Mouse (Mus musculus): ENCODE results near the gene Dgki.

Dgki gene

DNA sequence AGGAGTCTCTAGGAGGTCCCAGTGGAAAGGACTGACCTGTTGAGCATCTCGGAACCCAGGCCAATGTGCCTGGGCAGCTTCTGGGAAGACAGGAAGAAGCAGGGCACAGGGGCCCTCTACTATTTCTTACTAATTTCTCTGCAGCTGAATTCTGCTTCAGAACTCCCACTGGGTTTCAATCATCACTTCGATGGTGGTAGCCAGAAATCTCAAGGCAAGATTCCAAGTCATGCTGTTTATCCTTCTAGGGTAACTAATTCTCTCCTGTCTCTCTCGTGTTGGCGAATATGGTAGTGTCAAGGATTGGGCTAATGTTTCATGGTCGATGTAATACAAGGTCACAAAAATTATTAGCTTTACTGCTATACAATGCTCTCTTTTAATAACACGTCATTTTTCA lies 455.7 kb downstream of the Dgki start:
- peak; percentile 58 for DNase-seq (ENCODE audit: low spot score)

DNA sequence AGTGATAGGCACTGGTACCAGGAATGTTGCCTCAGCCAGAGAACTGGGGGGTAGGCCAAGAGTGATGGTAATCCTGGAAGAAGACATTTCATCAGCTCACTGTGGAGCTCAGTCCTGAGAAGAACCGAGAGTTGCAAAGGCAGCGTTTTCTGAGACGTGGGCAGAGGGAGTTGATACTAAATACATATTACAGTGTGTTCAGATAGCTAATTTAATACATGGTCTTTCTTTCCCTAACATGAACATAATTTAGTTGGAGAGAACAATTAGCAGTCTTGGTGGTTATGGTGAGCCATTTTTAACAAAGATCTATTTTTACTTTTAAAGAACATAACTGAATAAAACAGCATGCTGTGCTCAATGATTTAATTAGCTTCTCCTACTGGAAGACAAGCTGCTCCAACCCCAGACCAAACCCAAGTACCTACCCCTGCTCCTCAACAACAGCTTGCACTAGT lies 456.9 kb downstream of the Dgki start:
- DNase-seq (ENCODE audit: low spot score): peak; percentile 51

DNA sequence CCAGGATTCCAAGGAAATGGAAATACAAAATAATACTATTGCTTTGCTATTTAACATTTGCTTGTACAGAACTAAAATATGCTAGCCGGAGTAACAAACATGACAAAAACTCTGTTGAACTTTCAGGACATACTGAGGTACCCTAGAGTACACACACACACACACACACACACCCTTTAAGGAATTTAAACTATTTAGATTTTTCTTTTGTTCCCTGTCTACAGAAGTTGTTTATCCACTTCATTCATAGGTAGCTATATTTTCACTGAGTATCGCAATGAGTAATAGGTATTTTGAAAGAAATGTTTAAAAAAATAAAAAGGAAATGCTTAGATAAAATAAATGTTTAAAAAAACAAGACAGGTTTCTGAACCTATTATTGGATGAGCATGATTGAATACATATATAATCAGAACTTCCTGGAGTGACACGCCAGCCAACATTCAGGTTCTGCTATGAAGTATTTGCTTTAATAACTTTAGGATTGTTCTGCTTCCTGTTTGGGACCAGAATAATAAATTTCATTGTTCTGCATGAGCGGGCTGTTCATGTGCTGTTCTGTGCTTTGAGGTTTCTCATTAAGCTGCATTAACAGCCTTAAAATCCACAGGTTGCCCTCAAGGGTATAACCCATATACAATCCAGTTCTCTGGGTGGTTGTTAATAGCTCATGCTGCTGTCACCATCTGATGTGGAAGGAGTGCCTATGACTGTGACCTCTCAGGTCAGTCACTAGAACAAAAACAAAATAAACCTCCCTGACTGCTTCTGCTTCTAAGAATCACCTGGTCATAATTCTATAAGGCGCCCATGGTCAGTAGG lies 457.7 kb downstream of the Dgki start:
- no peak for DNase-seq (ENCODE audit: low spot score)

DNA sequence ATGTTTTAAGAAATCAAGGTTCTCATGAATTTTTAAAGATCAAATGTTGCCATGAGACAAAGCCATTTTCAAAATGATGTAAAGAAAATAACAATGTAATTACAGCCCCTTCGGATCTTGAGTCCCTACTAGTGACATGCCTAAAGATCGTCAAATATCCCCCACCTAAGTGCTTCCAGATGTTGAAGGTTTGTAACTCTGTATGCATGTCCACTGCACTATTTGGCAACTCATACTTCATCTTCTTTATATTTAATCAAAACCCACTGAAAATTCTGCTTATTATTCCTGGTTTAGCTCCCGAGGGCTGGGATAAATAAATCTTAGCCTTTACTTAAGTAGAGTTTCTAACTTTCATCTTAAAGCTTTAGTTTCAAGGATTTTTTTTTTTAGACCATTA lies 458.3 kb downstream of the Dgki start:
- DNase-seq (ENCODE audit: low spot score): no peak

DNA sequence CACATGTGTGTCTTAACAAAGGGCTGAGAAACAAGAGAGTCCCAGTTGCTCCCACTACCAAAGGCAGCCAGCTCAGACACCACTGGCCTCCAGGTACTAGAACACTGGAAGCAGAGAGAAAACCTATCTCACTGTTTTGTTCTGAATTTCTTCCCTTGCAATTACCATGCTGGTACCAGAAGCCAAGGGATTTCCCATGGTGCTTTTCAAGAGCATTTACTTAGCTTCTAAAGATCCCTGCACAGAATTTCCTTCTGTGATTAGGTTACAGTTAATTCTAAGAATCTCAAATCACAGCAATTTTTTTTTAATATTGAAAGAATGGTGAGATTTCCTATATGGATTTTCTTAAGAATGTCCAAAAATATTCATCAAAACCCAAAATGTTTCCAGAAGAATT lies 458.8 kb downstream of the Dgki start:
- DNase-seq (ENCODE audit: low spot score): no peak

DNA sequence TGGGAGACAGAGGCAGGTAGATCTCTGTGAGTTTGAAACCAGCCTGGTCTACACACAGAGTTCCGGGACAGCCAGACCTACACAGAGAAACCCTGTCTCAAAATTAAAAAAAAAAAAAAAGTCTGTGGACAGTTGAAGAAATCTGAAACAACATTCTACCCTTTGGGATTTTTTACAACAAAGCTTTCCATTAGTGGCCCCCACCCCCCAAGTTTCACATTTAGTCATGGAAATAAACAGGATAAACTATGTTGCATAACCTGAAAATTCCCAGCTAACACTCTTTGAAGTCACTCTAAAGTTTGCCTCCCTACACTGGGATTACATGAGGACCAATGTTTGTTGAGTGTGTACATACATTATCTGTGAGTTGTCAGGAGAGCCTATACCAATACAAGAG lies 461.2 kb downstream of the Dgki start:
- DNase-seq (ENCODE audit: low spot score): no peak

DNA sequence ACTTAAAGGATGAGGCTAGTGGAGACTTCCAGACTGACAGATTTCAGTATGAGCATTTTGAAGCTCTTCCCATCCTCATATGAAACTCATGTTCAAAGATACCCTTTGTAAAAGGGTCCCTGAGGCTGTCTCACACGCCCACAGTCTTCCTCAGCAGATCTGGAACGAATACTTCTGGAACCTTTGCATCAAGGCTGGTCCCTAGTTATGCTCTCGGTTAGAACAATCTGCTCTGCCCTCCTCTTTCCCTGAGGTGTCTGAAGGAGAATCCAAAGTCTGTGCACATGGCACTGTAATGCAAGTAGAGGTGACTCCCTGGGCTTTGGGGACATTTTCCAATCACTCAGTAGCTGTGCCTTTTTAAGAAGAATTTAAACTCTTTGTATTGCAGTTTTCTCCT lies 464.6 kb downstream of the Dgki start:
- no peak for DNase-seq (ENCODE audit: low spot score)

DNA sequence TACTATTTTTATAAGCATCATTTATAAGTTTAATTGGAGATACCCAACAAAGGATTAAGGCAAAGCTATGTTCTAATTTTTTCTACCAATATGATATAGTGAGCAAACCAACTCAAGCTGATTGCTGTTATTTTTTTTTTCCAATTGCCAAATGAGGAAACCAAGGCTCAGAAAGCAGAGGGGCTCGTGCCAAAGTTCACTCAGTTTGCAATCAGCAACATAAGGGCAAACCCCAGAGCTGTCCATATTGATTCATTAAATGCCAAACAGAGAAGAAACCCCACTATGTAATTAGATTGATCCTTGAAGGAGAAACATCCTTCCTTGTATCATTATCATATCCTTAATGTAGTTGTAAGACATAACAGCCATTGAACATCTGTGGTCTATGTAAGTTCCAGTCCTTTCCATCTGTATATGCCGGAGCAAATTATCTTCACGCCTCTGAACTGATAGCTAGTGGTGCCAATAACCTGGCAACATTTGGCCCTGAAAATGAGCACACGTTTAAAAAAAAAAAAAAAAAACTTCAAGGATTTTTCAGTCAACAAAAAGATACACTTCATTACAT lies 465.2 kb downstream of the Dgki start:
- DNase-seq (ENCODE audit: low spot score): no peak

DNA sequence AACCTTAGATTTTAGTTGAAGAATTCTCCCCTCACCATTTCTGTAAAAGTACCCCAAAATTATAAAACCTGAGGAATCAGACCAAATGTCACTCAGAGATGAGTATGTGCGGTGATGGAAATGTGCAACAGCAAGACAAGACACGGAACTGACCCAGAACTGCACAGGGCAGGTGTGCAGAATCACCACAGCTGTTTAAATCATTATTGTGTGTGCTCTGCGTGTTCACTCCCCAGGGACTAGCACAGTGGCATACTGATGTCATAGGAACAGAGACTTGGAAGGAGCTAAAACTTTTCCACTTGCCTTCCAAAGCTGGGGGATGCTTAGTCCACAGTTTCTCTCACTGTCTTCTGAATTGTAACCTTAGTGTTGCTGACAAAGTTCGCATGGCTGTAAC lies 467.3 kb downstream of the Dgki start:
- DNase-seq (ENCODE audit: low spot score): no peak

DNA sequence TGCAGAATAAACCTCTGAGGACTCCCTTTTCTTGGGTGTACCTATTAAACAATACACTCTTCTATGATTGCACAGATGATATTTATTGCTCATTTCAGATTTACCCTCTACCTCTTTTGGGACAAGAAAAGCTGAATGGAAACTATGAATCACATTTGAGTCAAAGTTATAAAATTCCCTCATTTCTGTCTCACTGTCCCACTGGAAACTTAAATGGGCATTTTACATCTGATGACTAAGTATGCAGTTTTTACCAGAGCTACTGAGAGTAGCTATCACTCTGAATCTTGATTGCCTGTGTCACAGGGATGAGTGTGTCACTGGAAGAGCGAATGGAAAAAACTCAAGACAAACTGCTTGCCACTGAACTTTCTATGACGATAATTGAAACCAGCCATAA lies 467.8 kb downstream of the Dgki start:
- no peak for DNase-seq (ENCODE audit: low spot score)

DNA sequence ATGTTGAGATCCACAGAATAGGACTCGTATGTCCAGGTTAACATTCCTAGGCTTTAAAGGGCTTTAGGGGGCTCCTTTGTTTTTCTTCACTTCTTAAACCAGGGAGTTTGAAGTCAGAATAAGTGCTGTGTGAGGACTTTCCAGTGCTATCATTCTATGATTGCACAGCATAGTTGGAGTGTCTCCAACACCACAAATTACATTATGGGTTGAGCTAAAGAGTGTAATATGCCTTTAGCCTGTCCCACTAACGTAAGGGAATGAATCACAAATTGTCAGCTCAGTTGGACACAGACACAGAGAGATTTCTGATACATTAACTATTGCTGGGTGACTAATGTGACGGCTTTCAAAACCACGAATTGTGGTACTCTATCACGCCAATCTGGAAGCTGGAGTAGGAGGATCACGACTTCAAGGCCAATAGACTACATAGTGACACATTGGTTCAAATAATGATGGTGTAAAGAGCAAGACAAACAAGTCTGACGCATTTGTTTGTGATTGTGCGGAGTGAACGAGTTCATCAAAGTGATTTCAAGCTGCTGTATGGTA lies 469.5 kb downstream of the Dgki start:
- no peak for DNase-seq (ENCODE audit: low spot score)

DNA sequence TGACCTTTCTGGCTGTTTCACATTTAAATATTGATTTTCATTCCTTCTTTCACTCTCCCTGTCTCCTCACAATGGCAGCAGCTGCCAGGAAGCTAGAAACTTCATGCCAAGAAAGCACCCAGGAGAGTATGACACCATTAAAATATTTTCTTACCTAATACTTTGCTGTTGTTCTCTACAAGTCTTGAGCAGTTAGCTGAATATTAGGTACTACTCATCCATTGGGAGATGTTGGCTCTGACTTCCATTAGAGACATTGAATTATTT lies 480.3 kb downstream of the Dgki start:
- peak; percentile 76 for DNase-seq (ENCODE audit: low spot score)

DNA sequence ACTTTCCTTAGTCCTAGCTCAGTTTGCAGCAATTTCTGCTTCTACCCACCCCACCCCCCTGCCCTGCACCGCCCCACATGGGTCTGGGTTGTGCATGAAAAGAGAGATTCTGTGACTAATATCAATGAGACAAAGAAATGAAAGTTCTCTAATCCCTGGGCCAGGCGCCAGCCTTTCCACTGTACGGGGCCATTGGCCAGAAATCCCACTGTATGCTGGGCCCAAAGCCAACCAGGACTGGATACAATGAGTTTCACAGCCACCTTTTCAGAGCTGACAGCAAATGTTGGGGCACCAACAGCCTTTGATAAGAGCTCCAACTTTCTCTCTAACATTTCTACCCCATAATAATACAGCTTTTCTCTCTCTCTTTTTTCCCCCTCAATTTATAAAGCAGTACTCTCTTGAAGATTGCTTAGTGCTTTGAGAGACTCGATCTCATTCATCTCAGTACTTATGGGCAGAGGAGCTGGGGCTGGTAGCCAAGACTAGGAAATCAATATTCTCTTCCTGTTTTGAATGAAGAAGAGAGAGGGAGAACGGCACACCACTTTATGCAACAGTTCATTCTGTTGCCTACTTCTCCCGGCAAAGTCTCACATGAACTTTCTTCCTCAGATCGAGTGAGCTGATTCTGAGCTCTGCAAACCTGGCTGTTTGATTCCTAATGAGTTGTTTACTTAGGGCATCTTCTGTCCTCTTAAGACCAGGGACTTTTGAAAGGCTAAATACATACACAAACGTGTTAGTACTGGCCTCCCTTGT lies 480.8 kb downstream of the Dgki start:
- peak; percentile 81 for DNase-seq (ENCODE audit: low spot score)

DNA sequence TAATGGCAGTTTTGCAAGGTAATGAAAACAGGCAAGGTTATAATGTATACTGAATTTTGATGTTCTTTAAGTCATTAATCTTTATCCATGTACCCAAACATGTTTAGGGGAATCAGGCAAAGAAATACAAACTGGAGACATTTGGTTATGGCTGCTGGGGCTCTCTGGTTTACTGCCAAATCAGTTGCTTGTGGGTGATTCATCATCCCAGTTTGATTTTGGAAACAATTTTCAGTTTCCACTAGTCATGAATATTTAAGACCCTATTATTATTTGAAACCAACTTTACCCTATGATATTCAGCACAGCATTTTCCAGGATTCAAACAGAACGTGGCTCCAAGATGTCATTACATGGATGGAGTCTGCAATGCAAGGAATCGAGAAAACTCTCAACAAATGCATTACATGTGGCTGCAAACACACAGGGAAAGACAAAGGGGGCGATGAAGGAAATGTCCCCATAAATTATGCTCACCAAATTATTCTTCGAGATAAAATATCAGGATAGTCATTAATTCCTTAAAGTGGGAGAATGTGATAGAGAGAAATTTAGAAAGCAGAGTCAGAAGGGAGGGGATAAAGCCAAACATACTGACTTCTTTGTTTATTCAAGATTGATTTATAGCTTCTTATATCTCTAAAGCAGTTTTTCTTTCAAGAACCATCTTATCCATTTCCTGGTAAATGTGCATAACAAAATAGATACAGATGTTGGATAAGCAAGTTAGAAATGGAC lies 481.5 kb downstream of the Dgki start:
- no peak for DNase-seq (ENCODE audit: low spot score)

DNA sequence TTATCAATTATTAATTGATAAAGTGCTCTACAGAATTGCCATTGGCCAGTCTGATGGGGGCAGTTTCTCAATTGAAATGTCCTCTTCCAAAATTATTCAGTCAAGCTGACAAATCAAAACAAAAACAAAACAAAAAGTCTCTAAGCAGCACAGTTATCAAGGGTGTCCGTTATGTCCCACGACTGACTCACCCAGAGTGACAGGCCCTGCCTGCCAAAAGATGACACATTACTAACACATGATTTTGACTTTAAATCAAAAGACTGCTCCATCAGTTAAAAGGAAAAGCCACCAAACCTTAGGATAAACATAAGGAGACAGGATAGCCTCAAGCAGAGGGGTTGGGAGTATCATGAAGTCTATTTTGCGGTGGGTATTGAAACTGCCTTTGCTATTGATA lies 483.3 kb downstream of the Dgki start:
- DNase-seq (ENCODE audit: low spot score): no peak

DNA sequence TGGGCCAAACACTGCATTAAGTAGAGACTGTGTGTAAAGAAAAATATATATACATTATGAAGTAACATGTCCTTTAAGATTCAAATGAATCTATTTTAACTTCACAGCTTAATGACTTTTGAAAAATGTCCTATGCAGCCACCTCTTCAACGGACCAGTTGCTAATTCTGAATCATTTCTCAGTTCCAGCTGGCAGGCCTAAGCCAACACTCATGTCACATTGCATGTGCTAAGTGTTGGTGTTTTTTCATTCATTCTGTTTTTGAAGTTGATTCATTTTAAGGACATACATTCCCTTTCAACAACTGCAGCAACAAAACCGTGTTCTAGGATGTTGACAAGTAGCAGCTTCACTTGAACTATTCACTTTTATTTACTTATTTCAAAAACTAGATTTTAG lies 484.0 kb downstream of the Dgki start:
- no peak for DNase-seq (ENCODE audit: low spot score)

DNA sequence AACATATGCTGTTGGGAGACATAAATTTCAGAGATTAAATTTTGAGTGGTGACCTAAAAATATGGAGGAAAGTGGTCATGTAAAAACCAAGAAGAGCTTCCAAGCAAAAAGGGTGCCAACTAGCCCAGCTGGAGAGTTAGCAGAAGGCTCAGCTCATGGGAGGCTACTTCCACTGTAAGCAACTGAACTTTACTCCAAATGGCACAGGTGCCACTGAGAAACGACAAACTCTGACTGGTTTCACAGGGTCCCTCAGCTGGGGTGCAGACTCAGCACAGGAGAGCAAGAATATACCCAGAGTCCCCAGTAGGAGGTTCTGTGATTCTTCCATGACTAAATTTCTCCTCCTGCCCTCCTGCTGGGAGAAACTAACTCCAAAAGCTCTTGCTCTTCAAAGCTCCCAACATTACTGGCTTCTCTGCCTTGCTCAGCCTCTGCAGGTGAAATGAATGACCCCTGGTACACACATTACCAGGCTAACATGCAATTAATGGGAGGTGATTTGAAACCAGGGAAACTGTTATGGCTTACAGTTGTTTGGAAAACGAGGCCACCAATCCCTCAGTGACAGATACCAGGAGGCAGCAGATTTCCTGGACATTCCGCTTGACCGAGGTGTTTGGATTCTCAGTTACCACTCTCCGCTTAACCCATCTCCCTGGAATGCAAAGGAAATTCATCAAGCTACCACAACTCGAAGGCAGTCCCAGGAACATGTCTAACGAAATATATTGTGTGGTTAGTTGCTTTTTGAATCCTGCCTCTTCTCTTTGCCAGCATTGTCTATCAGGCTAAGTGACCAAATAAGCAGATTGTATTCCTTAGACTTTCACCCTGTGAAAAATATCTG lies 487.1 kb downstream of the Dgki start:
- DNase-seq (ENCODE audit: low spot score): peak; percentile 74

DNA sequence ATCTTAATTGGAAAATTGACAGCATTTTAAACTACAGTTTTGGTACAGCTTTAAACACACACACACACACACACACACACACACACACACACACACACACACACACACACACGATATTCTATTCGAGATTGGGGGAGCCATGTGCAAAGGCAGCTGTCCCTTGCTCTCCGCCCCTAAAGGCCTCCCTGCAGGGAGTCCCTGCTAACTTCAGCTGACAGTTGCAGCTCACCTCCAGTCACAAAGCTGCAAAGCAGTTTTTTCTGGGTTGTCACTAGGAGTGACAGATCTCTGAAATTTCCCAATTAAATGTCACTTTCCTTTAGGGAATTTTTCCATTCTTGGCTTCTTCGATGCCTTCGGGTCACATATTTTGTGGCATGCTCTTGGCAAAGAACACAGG lies 489.5 kb downstream of the Dgki start:
- no peak for DNase-seq (ENCODE audit: low spot score)

DNA sequence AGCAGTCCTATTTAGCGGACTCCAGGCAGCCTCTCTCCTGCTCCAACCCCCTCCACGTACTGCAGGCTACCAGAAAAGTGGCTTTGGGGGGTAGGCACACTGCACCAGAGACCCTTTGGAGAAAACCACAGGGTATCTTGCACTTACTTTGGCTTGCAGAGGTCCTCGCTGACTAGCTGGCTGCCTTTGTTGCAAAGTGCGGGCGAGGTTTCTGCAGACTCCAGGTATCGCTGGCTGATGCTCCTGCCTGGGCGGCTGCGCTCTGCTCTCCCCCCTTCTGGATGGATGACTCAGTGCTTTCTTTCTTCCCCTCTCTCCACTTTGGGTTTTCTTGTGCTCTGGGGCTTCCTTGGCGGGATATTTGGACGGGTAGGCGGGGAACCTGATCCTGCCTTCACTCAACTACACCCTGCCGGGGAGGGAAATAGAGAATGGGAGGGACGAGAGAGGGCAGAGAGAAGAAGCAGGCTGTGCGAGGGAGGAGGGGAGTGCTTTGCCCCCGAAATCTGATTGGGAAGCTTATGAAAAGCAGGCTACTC lies 490.2 kb downstream of the Dgki start, which contains the start of gene Ptn:
Gene Ptn (minus strand): TSS at position 474 of the 539 bp plus-strand sequence.
- DNase-seq (ENCODE audit: low spot score): peak; percentile 53

DNA sequence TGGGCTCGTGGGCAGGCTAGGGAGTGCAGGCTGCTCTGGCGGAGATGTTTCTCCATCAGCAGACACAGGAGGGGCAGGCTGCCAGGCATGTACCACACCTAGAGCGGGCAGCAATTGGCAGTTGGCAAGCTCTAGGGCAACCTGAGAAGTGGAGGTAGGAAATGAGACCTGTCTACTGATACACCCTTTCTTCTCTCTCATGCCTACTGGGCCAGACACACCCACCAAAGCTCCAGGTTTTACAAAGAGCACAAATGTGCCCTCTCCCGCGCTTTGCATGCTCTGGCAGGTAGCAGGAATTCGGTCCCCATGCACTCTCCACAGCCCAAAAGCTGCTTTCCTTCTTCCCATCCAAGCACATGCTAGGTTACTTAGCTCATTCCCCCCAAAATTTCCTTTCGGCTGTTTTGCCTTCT lies 490.7 kb downstream of the Dgki start:
- no peak for DNase-seq (ENCODE audit: low spot score)
